ENCODE assay signal across 20 mouse cellular contexts in the genomic region with DNA sequence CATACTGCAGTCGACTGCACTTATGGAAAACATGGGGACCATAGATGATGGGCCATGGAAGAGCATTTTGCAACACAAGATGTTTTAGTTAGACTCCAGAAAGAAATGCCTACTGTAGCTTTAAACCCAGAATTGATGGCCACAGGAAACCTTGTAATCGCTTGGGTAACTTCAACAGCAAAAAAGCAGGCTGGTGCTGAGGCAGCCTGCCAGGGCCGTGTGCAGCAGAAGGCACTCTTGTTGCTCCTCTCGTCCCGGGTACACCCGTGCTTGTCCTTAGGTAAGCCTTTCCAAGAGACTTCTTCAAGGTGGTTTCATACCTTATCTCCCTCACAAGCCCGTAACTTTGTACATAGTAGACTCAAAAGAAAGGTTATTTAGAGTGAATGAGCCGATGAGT. TPM values are rescaled to one million over a fixed set of nuclear protein-coding genes. Genes with fewer than 3 reads are reported as not detected.
DNase-seq lines count a peak whose midpoint lies in the region; ATAC-seq and TF ChIP-seq lines count a peak whose summit lies in the region.
"Had no signal": no experiment of that assay in that cellular context is flagged by ENCODE, and none has a peak within 500 bp of the region (broad histone marks: within the 10 kb centered on the region; RNA-seq: fewer than 3 reads in every experiment).

No protein-coding gene starts in this region.

- TF ChIP-seq CTCF in kidney, adult 2 months (conservative IDR thresholded peaks at IDR 0.05; ENCODE audit: insufficient read depth, insufficient read length, low read depth, low read length) = no peak

- H3K9me3 ChIP-seq in kidney, embryonic 14.5 days (ENCODE audit: control insufficient read depth, low read length) = no peaks in the 10 kb centered on the region
- no peaks in the 10 kb centered on the region for H3K9me3 ChIP-seq in ES-E14 (ENCODE audit: control insufficient read depth, insufficient read depth, low read depth, low read length)
- H3K9me3 ChIP-seq in midbrain, embryonic 16.5 days (replicated peaks; ENCODE audit: control insufficient read depth, low read length, poor library complexity, severe bottlenecking) = no peaks in the 10 kb centered on the region
- H3K9me3 ChIP-seq: embryonic facial prominence, embryonic 15.5 days; heart, embryonic 13.5 days; hindbrain, embryonic 12.5 days; neural tube, embryonic 12.5 days had no signal

- H3K9ac ChIP-seq in kidney, embryonic 14.5 days (ENCODE audit: low read depth, low read length) = no peak overlapping the region
- H3K9ac ChIP-seq in ES-E14 (ENCODE audit: insufficient read depth, low read depth, low read length, poor library complexity, severe bottlenecking) = no peak overlapping the region
- H3K9ac ChIP-seq in midbrain, embryonic 16.5 days (ENCODE audit: low read depth, low read length) = no peak overlapping the region
- H3K9ac ChIP-seq: embryonic facial prominence, embryonic 15.5 days; heart, embryonic 13.5 days; hindbrain, embryonic 12.5 days; neural tube, embryonic 12.5 days had no signal

- in situ Hi-C loops in ES-E14 (cut with MboI; ENCODE audit: low sequenced_read_pairs in 2 of 2, unreplicated experiment in 2 of 2) = no loop called here

- H3K4me3 ChIP-seq in kidney, adult 2 months (ENCODE audit: insufficient read depth, low read depth, low read length) = no peak overlapping the region
- no peak overlapping the region for H3K4me3 ChIP-seq in kidney, embryonic 14.5 days (ENCODE audit: low read length)
- no peak overlapping the region for H3K4me3 ChIP-seq in ES-E14 (ENCODE audit: insufficient read depth in 1 of 2, low read depth in 1 of 2, low read length in 2 of 2, poor library complexity in 1 of 2, severe bottlenecking in 1 of 2)
- no peak overlapping the region for H3K4me3 ChIP-seq in midbrain, embryonic 16.5 days (ENCODE audit: low read depth, low read length)
- H3K4me3 ChIP-seq: embryonic facial prominence, embryonic 15.5 days; heart, embryonic 13.5 days; hindbrain, embryonic 12.5 days; neural tube, embryonic 12.5 days had no signal

- no peak for ATAC-seq in kidney, embryonic 14.5 days (ENCODE audit: low FRiP score, low TSS enrichment)
- peak; percentile 54 for ATAC-seq in megakaryocyte, adult 5-6 weeks (ENCODE audit: poor library complexity, severe bottlenecking)
- no peak for ATAC-seq in midbrain, embryonic 16.5 days
- ATAC-seq: forebrain, embryonic 16.5 days; intestine, postnatal 0 days had no signal

- H3K4me2 ChIP-seq in kidney, embryonic 14.5 days (replicated peaks; ENCODE audit: low read depth, low read length) = no peak overlapping the region
- no peak overlapping the region for H3K4me2 ChIP-seq in midbrain, embryonic 16.5 days (ENCODE audit: low read length)
- H3K4me2 ChIP-seq: embryonic facial prominence, embryonic 15.5 days; heart, embryonic 13.5 days; hindbrain, embryonic 12.5 days; neural tube, embryonic 12.5 days had no signal

- no peaks in the 10 kb centered on the region for H3K4me1 ChIP-seq in kidney, adult 2 months (ENCODE audit: control insufficient read depth, insufficient read depth, low read length)
- H3K4me1 ChIP-seq in kidney, embryonic 14.5 days (ENCODE audit: control insufficient read depth, insufficient read depth, low read length) = peaks cover 12% of the 10 kb centered on the region; the same call in 1 of the 2 replicates
- no peaks in the 10 kb centered on the region for H3K4me1 ChIP-seq in ES-E14 (ENCODE audit: control insufficient read depth in 2 of 2, insufficient read depth in 2 of 2, low read length in 2 of 2, poor library complexity in 1 of 2)
- H3K4me1 ChIP-seq in midbrain, embryonic 16.5 days (ENCODE audit: control insufficient read depth, insufficient read depth, low read length) = no peaks in the 10 kb centered on the region
- H3K4me1 ChIP-seq: embryonic facial prominence, embryonic 15.5 days; hindbrain, embryonic 12.5 days; neural tube, embryonic 12.5 days had no signal

- H3K27me3 ChIP-seq in kidney, adult 2 months (replicated peaks; ENCODE audit: control insufficient read depth, insufficient read depth, low read length) = no peaks in the 10 kb centered on the region
- H3K27me3 ChIP-seq in kidney, embryonic 14.5 days (ENCODE audit: control insufficient read depth, insufficient read depth, low read length) = no peaks in the 10 kb centered on the region
- no peaks in the 10 kb centered on the region; the same call in 1 of the 2 replicates for H3K27me3 ChIP-seq in midbrain, embryonic 16.5 days (ENCODE audit: control insufficient read depth, insufficient read depth, low read depth, low read length)
- H3K27me3 ChIP-seq: embryonic facial prominence, embryonic 15.5 days; heart, embryonic 13.5 days; hindbrain, embryonic 12.5 days; neural tube, embryonic 12.5 days had no signal

- peak; percentile 9 for DNase-seq in kidney, adult 2 months
- DNase-seq in 416B (ENCODE audit: low read depth) (peak; percentile 78), ES-E14 (ENCODE audit: low read depth, low spot score) (no peak)
- no peak for DNase-seq in urinary bladder, postnatal 25 days (ENCODE audit: low spot score)
- DNase-seq: cerebellum, adult 11-12 months; gastrocnemius, postnatal 10 days; heart, adult 18-20 months; heart, postnatal 14 days; midbrain, embryonic 14.5 days; right cerebral cortex, postnatal 14 days had no signal

- H3K36me3 ChIP-seq in kidney, adult 2 months (ENCODE audit: control insufficient read depth, insufficient read depth, low read length) = no peaks in the 10 kb centered on the region
- no peaks in the 10 kb centered on the region for H3K36me3 ChIP-seq in kidney, embryonic 14.5 days (ENCODE audit: control insufficient read depth, insufficient read depth, low read length)
- H3K36me3 ChIP-seq in ES-E14 (ENCODE audit: control insufficient read depth, insufficient read depth, low read length, poor library complexity, severe bottlenecking) = no peaks in the 10 kb centered on the region; the same call in 1 of the 2 replicates
- no peaks in the 10 kb centered on the region for H3K36me3 ChIP-seq in midbrain, embryonic 16.5 days (ENCODE audit: control insufficient read depth, insufficient read depth, low read length)
- H3K36me3 ChIP-seq: embryonic facial prominence, embryonic 15.5 days; heart, embryonic 13.5 days; hindbrain, embryonic 12.5 days; neural tube, embryonic 12.5 days had no signal

- TF ChIP-seq POLR2A in kidney, adult 2 months (IDR thresholded peaks at IDR 0.05; ENCODE audit: low read depth, low read length) = no peak

- 32% methylated on average over 8 of the region's 8 CpGs for WGBS in kidney, adult 2 months
- 43% methylated on average over 8 of the region's 8 CpGs for WGBS in kidney, embryonic 14.5 days
- WGBS in midbrain, embryonic 16.5 days = 79% methylated on average over 8 of the region's 8 CpGs

- H3K27ac ChIP-seq in kidney, adult 2 months (ENCODE audit: insufficient read depth, low read depth, low read length) = no peak overlapping the region
- no peak overlapping the region for H3K27ac ChIP-seq in kidney, embryonic 14.5 days (ENCODE audit: low read depth, low read length)
- peak overlapping the region; percentile 70; the same call in 1 of the 2 replicates for H3K27ac ChIP-seq in ES-E14 (ENCODE audit: insufficient read depth, low read depth, low read length, poor library complexity, severe bottlenecking)
- H3K27ac ChIP-seq in midbrain, embryonic 16.5 days (ENCODE audit: low read length) = no peak overlapping the region
- H3K27ac ChIP-seq: embryonic facial prominence, embryonic 15.5 days; heart, embryonic 13.5 days; hindbrain, embryonic 12.5 days; macrophage; neural tube, embryonic 12.5 days had no signal

TF ChIP-seq in ES-E14, 5 proteins besides CTCF, POLR2A, EP300 and RAD21:
- TF ChIP-seq HCFC1 (IDR thresholded peaks at IDR 0.05; ENCODE audit: borderline replicate concordance, insufficient read depth, low read length) = no peak
- TF ChIP-seq CHD2 (IDR thresholded peaks at IDR 0.05; ENCODE audit: low read depth, low read length) = no peak
- no peak for TF ChIP-seq ZNF384 (IDR thresholded peaks at IDR 0.05; ENCODE audit: low read depth, low read length)
- no peak for TF ChIP-seq MAFK (IDR thresholded peaks at IDR 0.05; ENCODE audit: insufficient read depth, low read depth, low read length)
- no peak for TF ChIP-seq ZC3H11A (IDR thresholded peaks at IDR 0.05; ENCODE audit: borderline replicate concordance, low read depth, low read length)
TF ChIP-seq in ES-E14: peak in this region for 0.

RNA-seq across cellular contexts. Expression of a gene that starts 40.0 kb away (rescaled TPM):
- 0.27 and 0.59 TPM in 2 replicates for polyA plus RNA-seq in kidney, adult 2 months (2012; rRNA removed)
- 1.1 and 1.5 TPM in 2 replicates for polyA plus RNA-seq in kidney, embryonic 14.5 days (2014; fragmentation: Nextera tagmentation; extraction: Ambion mirVana)
- 0.76 and 0.95 TPM in 2 replicates for total RNA-seq in ES-E14 (2012; rRNA removed)
- 6.2 and 7.6 TPM in 2 replicates for total RNA-seq in megakaryocyte, adult 5-6 weeks (2015)
- total RNA-seq in megakaryocyte, adult 5-6 weeks (2017) = 8.0 and 12.6 TPM in 2 replicates
- polyA plus RNA-seq in midbrain, embryonic 16.5 days (2015; fragmentation: Nextera tagmentation; extraction: Ambion mirVana) = 0.45 and 0.89 TPM in 2 replicates

Comparison
In these comparisons a context has a peak if more than half of its experiments do, and no peak if none do; other contexts are left out.
1. DNase-seq: peak in kidney, adult 2 months (single experiment) and 416B (single experiment); none in ES-E14 (single experiment) and urinary bladder, postnatal 25 days (single experiment).